Mouse (Mus musculus) thymus, adult 2 months (tissue): ENCODE results near the gene Cs. TPM values are rescaled to one million over a fixed set of nuclear protein-coding genes. Genes with fewer than 3 reads are reported as not detected.
"Not testable (repeated sequence)": the region's sequence is repeated elsewhere in the genome, so short reads cannot be mapped to it uniquely, and the experiment has no call there.

Source experiments
- DNase-seq: peaks from one replicate; pipeline ENCODE4 v3.0.0; 2021
- H3K27ac ChIP-seq: fragments of 200-500 bp; 2 replicates; pipeline ENCODE4 v1.5.1; 2012; ENCODE audit warnings: low read length, control low read depth; ENCODE audit not compliant: control insufficient read depth, insufficient read depth
- H3K27me3 ChIP-seq: fragments of 200-500 bp; 2 replicates; pipeline ENCODE4 v1.6.1; 2012; ENCODE audit warnings: mild to moderate bottlenecking, low read length, moderate library complexity, mixed read lengths; ENCODE audit not compliant: control insufficient read depth, insufficient read depth
- H3K36me3 ChIP-seq: fragments of 200-500 bp; 2 replicates; pipeline ENCODE4 v1.6.1; 2012; ENCODE audit warnings: mild to moderate bottlenecking, low read length, moderate library complexity; ENCODE audit not compliant: control insufficient read depth, insufficient read depth
- H3K4me1 ChIP-seq: fragments of 200-500 bp; replicated peaks from 2 replicates; pipeline ENCODE4 v1.6.1; 2012; ENCODE audit warnings: low read length; ENCODE audit not compliant: control insufficient read depth, insufficient read depth
- H3K4me3 ChIP-seq: fragments of 200-500 bp; 2 replicates; pipeline ENCODE4 v1.5.1; 2012; ENCODE audit warnings: mild to moderate bottlenecking, low read length, control low read depth, moderate library complexity; ENCODE audit not compliant: control insufficient read depth, insufficient read depth
- CTCF ChIP-seq: fragments of 200-500 bp; IDR thresholded peaks from 2 replicates; pipeline ENCODE4 v1.5.1; 2012; ENCODE audit warnings: mild to moderate bottlenecking, control low read depth, low read length, moderate library complexity, borderline replicate concordance; ENCODE audit not compliant: control insufficient read depth, poor library complexity, insufficient read depth; ENCODE audit errors: extremely low read depth
- POLR2A ChIP-seq: fragments of 200-500 bp; IDR thresholded peaks from 2 replicates; pipeline ENCODE4 v1.6.1; 2012; ENCODE audit warnings: mild to moderate bottlenecking, low read length, control low read depth, moderate library complexity; ENCODE audit not compliant: control insufficient read depth, poor library complexity, insufficient read depth; ENCODE audit errors: extremely low read depth
- WGBS: fragments of 180-500 bp; shearing (Covaris S2); methylation state at CpG from one replicate; pipeline ENCODE4 v1.1.7; 2018; 5-methylcytosine and 5-hydroxymethylcytosine counted together
- polyA plus RNA-seq: library from polyadenylated mRNA; depleted of rRNA; stranded (reverse); fragments of >200 nt; gene quantifications from 2 replicates; pipeline ENCODE4 v1.2.3, GENCODE M21; 2012

The Cs gene
- polyA plus RNA-seq, 1 experiment = 225 TPM

GRCm38 (mm10) chr10:128315578-128315977 is 22.0 kb upstream of the Cs start:
- no peak for TF ChIP-seq CTCF
- TF ChIP-seq POLR2A = no peak
- Histone ChIP-seq H3K4me3 (no peak overlapping the region), H3K36me3 (peaks cover 81% of the 10 kb centered on the region), H3K27me3 (no peaks in the 10 kb centered on the region; the same call in 1 of the 2 replicates), H3K4me1 (no peaks in the 10 kb centered on the region), H3K27ac (no peak overlapping the region)
- WGBS = 98% methylated on average over 8 of the region's 8 CpGs
- DNase-seq = no peak

GRCm38 (mm10) chr10:128321641-128322040 is 15.9 kb upstream of the Cs start:
- no peaks in the 10 kb centered on the region; the same call in 1 of the 2 replicates for H3K27me3 ChIP-seq
- TF ChIP-seq CTCF = no peak
- TF ChIP-seq POLR2A = no peak
- H3K4me3 ChIP-seq = no peak overlapping the region
- peaks cover 7% of the 10 kb centered on the region for H3K4me1 ChIP-seq
- H3K36me3 ChIP-seq = peaks cover 45% of the 10 kb centered on the region
- 65% methylated on average over 12 of the region's 12 CpGs for WGBS
- no peak overlapping the region for H3K27ac ChIP-seq
- no peak for DNase-seq

DNA sequence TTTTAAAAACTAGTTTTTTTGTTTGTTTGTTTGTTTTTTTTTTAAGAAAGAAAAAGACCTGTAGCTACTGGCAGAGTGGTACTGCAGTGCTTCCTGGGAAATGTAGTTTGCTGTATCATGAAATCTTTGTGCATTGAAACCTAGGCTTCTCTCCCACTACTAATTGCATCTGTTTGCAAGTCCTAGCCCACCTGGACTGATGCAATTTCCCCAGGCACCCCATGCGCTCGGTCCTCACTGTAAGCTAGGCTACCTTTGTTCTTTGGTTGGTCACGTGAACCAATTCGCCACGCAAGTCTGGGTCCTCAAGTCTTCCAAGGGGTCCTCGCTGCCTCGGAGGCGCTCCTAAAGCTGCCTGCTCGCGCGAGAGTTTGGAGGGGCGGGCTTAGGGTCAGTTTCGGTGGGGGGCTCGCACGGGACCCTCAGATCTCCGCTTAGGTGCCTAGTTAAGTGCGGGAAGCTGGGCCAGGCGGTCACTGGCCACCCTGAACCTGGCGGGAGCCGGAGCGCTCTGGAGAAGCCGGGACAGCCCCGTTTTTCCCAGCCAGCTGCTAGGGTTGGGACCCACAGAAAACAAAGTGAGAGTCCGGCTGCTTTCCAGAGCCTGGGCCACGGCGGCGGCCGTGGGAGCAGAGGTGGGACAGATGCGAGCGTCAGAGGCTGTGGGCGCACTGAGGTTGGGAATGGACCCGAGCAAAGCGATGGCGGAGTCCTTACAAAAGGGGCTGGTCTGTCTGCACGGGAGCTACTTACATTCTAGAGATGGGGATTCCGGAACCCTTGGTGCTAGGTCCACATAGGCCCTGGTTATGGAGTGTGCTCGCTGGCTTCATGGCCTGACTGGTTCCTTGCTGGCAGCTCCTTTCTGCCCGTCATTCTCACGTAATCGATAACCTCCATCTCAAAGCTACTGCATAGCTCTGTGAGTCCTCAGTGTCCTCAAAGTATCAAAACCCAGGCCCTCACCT is 15.1 kb upstream of the Cs start, which contains the start of gene Cnpy2:
Cnpy2 (plus strand) TSS at position 319 of the 968 bp plus-strand sequence.
- H3K27ac ChIP-seq = peak within 1 kb of the TSS; percentile 60
- H3K4me1 ChIP-seq = peaks cover 7% of the 10 kb centered on the region
- H3K4me3 ChIP-seq = peak within 1 kb of the TSS; percentile 95
- H3K36me3 ChIP-seq = peaks cover 45% of the 10 kb centered on the region
- under 1% methylated on average over 40 of the region's 40 CpGs for WGBS
- TF ChIP-seq CTCF (0 out of 2 replicates have a peak, but pooled peaks have one; percentile 19), POLR2A (peak; percentile 37; the same call in 1 of the 2 replicates)
- DNase-seq = peak; percentile 83
- H3K27me3 ChIP-seq = no peaks in the 10 kb centered on the region; the same call in 1 of the 2 replicates

- H3K27ac ChIP-seq = peak overlapping the region; percentile 60
- WGBS = 30% methylated on average over 8 of the region's 8 CpGs
- no peaks in the 10 kb centered on the region; the same call in 1 of the 2 replicates for H3K27me3 ChIP-seq
- TF ChIP-seq POLR2A (no peak), CTCF (no peak)
- no peak for DNase-seq
- peak overlapping the region; percentile 95 for H3K4me3 ChIP-seq
- H3K36me3 ChIP-seq = peaks cover 39% of the 10 kb centered on the region
- peaks cover 7% of the 10 kb centered on the region for H3K4me1 ChIP-seq
These were observed 14.0 kb upstream of the Cs start for GRCm38 (mm10) chr10:128323516-128323915.

DNA sequence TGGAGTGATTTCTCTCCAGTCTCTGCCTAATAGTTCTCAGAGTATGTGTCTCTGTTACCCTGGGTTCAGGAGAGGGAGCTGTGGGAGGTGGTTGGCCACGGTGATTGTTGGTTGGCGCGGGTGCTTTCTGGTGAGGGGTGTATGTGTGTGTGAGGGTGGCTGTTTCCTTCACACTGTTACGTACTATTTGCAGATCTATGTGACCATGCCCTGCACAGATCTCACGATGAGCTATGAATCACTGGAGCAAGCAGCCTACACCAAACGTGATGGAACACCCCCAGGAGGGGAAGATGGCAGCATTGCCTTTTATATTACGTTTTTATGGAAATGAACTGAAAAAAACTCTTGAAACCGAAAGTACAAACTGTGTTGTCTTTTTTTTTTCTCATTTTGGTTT is 10.7 kb upstream of the Cs start:
- H3K36me3 ChIP-seq = peaks cover 19% of the 10 kb centered on the region
- H3K27me3 ChIP-seq = no peaks in the 10 kb centered on the region
- H3K4me1 ChIP-seq = peaks cover 7% of the 10 kb centered on the region
- 92% methylated on average over 8 of the region's 8 CpGs for WGBS
- H3K27ac ChIP-seq = no peak overlapping the region
- no peak for TF ChIP-seq POLR2A
- no peak for TF ChIP-seq CTCF
- no peak overlapping the region for H3K4me3 ChIP-seq
- DNase-seq = no peak

DNA sequence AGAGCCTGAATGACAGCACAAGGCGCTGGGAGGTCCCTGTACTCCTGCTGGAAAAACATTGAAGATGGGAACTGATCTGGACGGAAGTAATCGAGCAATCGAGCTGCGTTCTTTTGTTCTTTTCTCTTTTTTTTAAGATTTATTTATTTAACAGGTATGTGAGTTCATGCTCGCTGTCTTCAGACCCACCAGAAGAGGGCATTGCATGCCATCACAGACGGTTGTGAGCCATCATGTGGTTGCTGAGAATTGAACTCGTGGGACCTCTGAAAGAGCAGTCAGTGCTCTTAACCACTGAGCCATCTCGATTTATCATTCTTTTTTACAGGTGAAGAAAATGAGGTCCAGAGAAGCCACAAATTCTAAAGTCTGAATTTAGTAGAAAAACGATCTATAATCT is 9.9 kb upstream of the Cs start:
- no peak overlapping the region for H3K27ac ChIP-seq
- DNase-seq = no peak
- WGBS = 82% methylated on average over 10 of the region's 10 CpGs
- H3K27me3 ChIP-seq = no peaks in the 10 kb centered on the region
- no peak for TF ChIP-seq CTCF
- TF ChIP-seq POLR2A = no peak
- no peak overlapping the region for H3K4me3 ChIP-seq
- peaks cover 7% of the 10 kb centered on the region for H3K4me1 ChIP-seq
- H3K36me3 ChIP-seq = peaks cover 19% of the 10 kb centered on the region

GRCm38 (mm10) chr10:128332358-128333249 is 4.9 kb upstream of the Cs start:
- 73% methylated on average over 6 of the region's 6 CpGs for WGBS

More at GRCm38 (mm10) chr10:128332358-128333249, 4.9 kb upstream of the Cs start:
- not testable (repeated sequence) for H3K4me3 ChIP-seq, H3K27ac ChIP-seq, H3K36me3 ChIP-seq, H3K27me3 ChIP-seq, H3K4me1 ChIP-seq, DNase-seq
